Mouse (Mus musculus) cortical plate, adult 2 months (tissue): ENCODE results near the gene Ell. TPM values are rescaled to one million over a fixed set of nuclear protein-coding genes. Genes with fewer than 3 reads are reported as not detected.

Source experiments
- H3K27ac ChIP-seq: fragments of 200-500 bp; 2 replicates; pipeline ENCODE4 v1.5.1; 2012; ENCODE audit warnings: low read length, control low read depth, inconsistent platforms; ENCODE audit not compliant: insufficient read depth
- H3K4me1 ChIP-seq: fragments of 200-500 bp; 2 replicates; pipeline ENCODE4 v1.6.1; 2011; ENCODE audit warnings: low read length; ENCODE audit not compliant: control insufficient read depth, insufficient read depth
- H3K4me3 ChIP-seq: fragments of 200-500 bp; 2 replicates; pipeline ENCODE4 v1.5.1; 2011; ENCODE audit warnings: mild to moderate bottlenecking, low read length, control low read depth; ENCODE audit not compliant: insufficient read depth
- CTCF ChIP-seq: fragments of 200-500 bp; IDR thresholded peaks from 2 replicates; pipeline ENCODE4 v1.5.1; 2011; ENCODE audit warnings: mild to moderate bottlenecking, control low read depth, low read length; ENCODE audit not compliant: insufficient read depth; ENCODE audit errors: extremely low read depth
- POLR2A ChIP-seq: fragments of 200-500 bp; IDR thresholded peaks from 2 replicates; pipeline ENCODE4 v1.6.1; 2011; ENCODE audit warnings: mild to moderate bottlenecking, low read length, control low read depth; ENCODE audit not compliant: insufficient read depth; ENCODE audit errors: extremely low read depth
- polyA plus RNA-seq: library from polyadenylated mRNA; depleted of rRNA; stranded (reverse); fragments of >200 nt; gene quantifications from 2 replicates; pipeline ENCODE4 v1.2.3, GENCODE M21; 2012

Gene Ell
- polyA plus RNA-seq, 1 experiment, result 23.9 TPM

GRCm38 (mm10) chr8:70547762-70548161, 8.5 kb downstream of the Ell start:
- Histone ChIP-seq H3K4me1 (peaks cover 18% of the 10 kb centered on the region), H3K27ac (no peak overlapping the region), H3K4me3 (no peak overlapping the region)
- TF ChIP-seq CTCF, result no peak
- TF ChIP-seq POLR2A, result no peak

- TF ChIP-seq POLR2A (no peak), CTCF (no peak)
- Histone ChIP-seq H3K27ac (no peak overlapping the region), H3K4me1 (peaks cover 24% of the 10 kb centered on the region), H3K4me3 (no peak overlapping the region)
Observed at GRCm38 (mm10) chr8:70549412-70550184, 10.3 kb downstream of the Ell start.

GRCm38 (mm10) chr8:70551558-70552161, 12.4 kb downstream of the Ell start:
- peak overlapping the region; percentile 11; the same call in 1 of the 2 replicates for H3K27ac ChIP-seq
- no peak overlapping the region for H3K4me3 ChIP-seq
- no peak for TF ChIP-seq POLR2A
- no peak for TF ChIP-seq CTCF
- peaks cover 20% of the 10 kb centered on the region for H3K4me1 ChIP-seq

GRCm38 (mm10) chr8:70552836-70553235, 13.6 kb downstream of the Ell start:
- Histone ChIP-seq H3K4me3 (no peak overlapping the region), H3K4me1 (peaks cover 20% of the 10 kb centered on the region), H3K27ac (0 out of 2 replicates have a peak overlapping the region, but pooled peaks have one; percentile 15)
- TF ChIP-seq CTCF (no peak), POLR2A (no peak)

GRCm38 (mm10) chr8:70553740-70554139, 14.5 kb downstream of the Ell start:
- Histone ChIP-seq H3K27ac (no peak overlapping the region), H3K4me3 (no peak overlapping the region), H3K4me1 (peaks cover 21% of the 10 kb centered on the region)
- TF ChIP-seq CTCF (no peak), POLR2A (no peak)

GRCm38 (mm10) chr8:70555079-70555747, 16.0 kb downstream of the Ell start:
- Histone ChIP-seq H3K27ac (no peak overlapping the region), H3K4me3 (no peak overlapping the region), H3K4me1 (peaks cover 25% of the 10 kb centered on the region)
- no peak for TF ChIP-seq CTCF
- TF ChIP-seq POLR2A, result no peak

- no peak for TF ChIP-seq CTCF
- TF ChIP-seq POLR2A, result no peak
- Histone ChIP-seq H3K4me1 (peaks cover 21% of the 10 kb centered on the region), H3K27ac (0 out of 2 replicates have a peak overlapping the region, but pooled peaks have one; percentile 42), H3K4me3 (no peak overlapping the region)
Observed at GRCm38 (mm10) chr8:70558334-70558733, 19.1 kb downstream of the Ell start.

GRCm38 (mm10) chr8:70558983-70559382, 19.7 kb downstream of the Ell start:
- H3K4me1 ChIP-seq, result peaks cover 16% of the 10 kb centered on the region
- H3K27ac ChIP-seq, result no peak overlapping the region
- H3K4me3 ChIP-seq, result no peak overlapping the region
- TF ChIP-seq CTCF (0 out of 2 replicates have a peak, but pooled peaks have one; percentile 3), POLR2A (no peak)

GRCm38 (mm10) chr8:70560096-70560495, 20.8 kb downstream of the Ell start:
- H3K27ac ChIP-seq, result 0 out of 2 replicates have a peak overlapping the region, but pooled peaks have one; percentile 86
- TF ChIP-seq POLR2A, result no peak
- TF ChIP-seq CTCF, result peak; percentile 45
- peaks cover 15% of the 10 kb centered on the region for H3K4me1 ChIP-seq
- no peak overlapping the region for H3K4me3 ChIP-seq
